Mouse (Mus musculus): ENCODE results near the gene Pkp4.
"Not testable (repeated sequence)": the region's sequence is repeated elsewhere in the genome, so short reads cannot be mapped to it uniquely, and the experiment has no call there.

The Pkp4 gene

GRCm38 (mm10) chr2:59383852-59384776, 223.5 kb downstream of the Pkp4 start:
- no peak for DNase-seq (ENCODE audit: low spot score)

GRCm38 (mm10) chr2:59385211-59385935, 224.7 kb downstream of the Pkp4 start:
- DNase-seq (ENCODE audit: low spot score) = no peak

GRCm38 (mm10) chr2:59389971-59390370, 229.3 kb downstream of the Pkp4 start:
- no peak for DNase-seq (ENCODE audit: low spot score)

- no peak for DNase-seq (ENCODE audit: low spot score)
Measured at GRCm38 (mm10) chr2:59393177-59393576, 232.5 kb downstream of the Pkp4 start.

GRCm38 (mm10) chr2:59394651-59395050, 234.0 kb downstream of the Pkp4 start:
- DNase-seq (ENCODE audit: low spot score) = no peak

- DNase-seq (ENCODE audit: low spot score) = not testable (repeated sequence)
Measured at GRCm38 (mm10) chr2:59395160-59395650, 234.6 kb downstream of the Pkp4 start.

GRCm38 (mm10) chr2:59396555-59396954, 235.9 kb downstream of the Pkp4 start:
- no peak for DNase-seq (ENCODE audit: low spot score)

- DNase-seq (ENCODE audit: low spot score) = no peak
Measured at GRCm38 (mm10) chr2:59397531-59397930, 236.9 kb downstream of the Pkp4 start.

GRCm38 (mm10) chr2:59400901-59401378, 240.3 kb downstream of the Pkp4 start:
- no peak for DNase-seq (ENCODE audit: low spot score)

- no peak for DNase-seq (ENCODE audit: low spot score)
Measured at GRCm38 (mm10) chr2:59401841-59402461, 241.3 kb downstream of the Pkp4 start.

- DNase-seq (ENCODE audit: low spot score) = no peak
Measured at GRCm38 (mm10) chr2:59404022-59404421, 243.4 kb downstream of the Pkp4 start.
